Mouse (Mus musculus) left cerebral cortex, postnatal 10 days (tissue): ENCODE measurements at regions not wholly inside any gene's neighbourhood (a gene's known extent, or its start where the extent isn't known, plus 50 kb on each side); places are given as distances from the start of the nearest gene placed in this dataset.
A peak's percentile ranks its signal among the peaks of the same experiment; 100 is the strongest.

ENCODE experiments used
- DNase-seq, 2 experiments: peaks; one replicate each; pipeline ENCODE4 v3.0.0; 2021 to 2022; ENCODE audit warnings: low spot score in 2 of 2, mixed read lengths in 1 of 2; ENCODE audit errors: extremely low spot score in 1 of 2
- intact Hi-C: fragments of 180-260 bp; cut with DNase I; formaldehyde crosslinking; loops from one replicate; pipeline ENCODE4 v1.15.1; 2025

DNA sequence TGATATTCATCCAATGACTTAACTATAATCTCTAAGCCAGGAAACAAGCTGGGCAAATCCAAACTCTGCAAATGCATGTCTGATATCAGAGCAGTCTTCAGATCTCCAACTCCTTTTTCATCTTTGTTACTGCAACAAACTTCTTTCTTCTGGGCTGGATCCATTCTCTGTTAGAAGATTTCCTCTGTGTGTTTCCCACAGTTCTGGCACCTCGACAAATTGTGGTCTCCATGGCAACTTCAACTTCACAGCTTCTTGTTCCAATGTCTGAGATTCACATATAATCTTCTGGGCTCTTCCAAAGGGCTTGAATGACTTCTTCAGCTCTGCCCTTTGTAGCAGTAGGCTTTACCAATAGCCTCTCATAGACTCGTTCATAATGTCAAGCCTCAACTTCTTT is 486.2 kb upstream of the Actrt1 start:
- DNase-seq, result peak; percentile 21 to 29

More for the DNA sequence above, 486.2 kb upstream of the Actrt1 start:
- intact Hi-C loops, result no loop called here
